Mouse (Mus musculus): ENCODE results near the gene Pax2.

Gene Pax2

DNA sequence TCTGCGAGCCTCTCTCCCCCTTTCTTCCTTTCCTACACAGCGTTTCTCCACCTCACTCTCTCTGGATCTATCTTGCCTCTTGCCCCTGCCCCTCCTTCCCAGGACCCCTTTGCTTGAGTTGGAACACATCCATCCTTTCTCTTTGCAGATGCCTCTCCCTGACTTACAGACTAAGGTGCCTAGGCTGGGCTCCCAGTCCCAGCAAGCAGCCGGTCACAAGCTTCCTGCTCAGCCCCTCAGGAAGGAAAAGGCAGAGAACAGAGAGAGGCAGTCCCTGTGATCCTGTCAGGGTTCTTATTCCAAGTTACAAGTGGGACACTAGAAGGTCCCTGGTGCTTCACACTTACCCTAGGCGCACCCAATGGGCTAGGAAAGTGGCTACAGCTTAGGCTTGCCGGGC lies 7.6 kb upstream of the Pax2 start:
- no peak for DNase-seq (ENCODE audit: extremely low read depth, insufficient read length, low spot score)

DNA sequence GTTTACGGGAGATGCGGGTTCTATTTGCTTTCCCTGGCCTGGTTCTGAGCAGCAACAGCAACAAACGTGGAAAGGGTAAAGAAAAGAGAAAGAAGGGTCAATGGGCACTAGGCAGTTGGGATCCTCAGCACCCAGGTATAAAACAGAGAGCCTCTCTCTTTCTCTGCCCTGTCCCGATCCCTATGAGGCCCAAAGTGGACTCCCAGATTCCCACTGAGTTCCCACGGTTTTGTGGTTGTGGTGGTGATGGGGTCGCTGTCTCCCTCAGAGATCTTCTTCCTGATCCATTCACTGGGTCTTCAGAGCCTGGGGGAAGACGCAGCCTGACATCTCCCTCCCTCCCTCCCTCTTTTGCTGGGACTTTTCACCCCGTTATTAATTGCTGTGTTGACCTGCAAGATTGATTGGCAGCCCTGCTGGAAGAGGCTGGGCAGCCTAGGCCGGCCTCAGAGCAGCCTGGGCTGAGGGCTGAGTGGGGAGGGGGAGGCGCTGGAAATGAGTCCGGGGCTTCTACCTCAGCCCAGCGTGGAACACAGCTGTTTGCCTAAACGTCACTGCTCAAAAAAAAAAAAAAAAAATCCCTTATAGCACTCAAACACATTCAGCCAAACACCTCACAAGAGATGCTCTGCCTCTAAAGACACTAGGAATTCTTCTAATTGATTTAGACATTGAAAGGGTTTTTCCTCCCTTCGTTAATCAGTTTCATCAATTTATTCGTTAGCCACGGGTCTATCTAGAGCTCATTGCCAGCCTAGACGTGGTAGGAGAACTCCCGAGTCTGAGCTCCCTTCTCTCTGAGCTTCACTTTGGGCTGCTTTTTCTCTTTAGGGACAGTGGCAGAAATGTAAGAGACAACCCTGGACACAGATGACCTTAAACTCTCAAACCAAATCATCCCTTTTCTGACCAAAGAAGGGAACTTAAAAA lies 6.5 kb upstream of the Pax2 start:
- DNase-seq (ENCODE audit: extremely low read depth, insufficient read length, low spot score) = no peak

DNA sequence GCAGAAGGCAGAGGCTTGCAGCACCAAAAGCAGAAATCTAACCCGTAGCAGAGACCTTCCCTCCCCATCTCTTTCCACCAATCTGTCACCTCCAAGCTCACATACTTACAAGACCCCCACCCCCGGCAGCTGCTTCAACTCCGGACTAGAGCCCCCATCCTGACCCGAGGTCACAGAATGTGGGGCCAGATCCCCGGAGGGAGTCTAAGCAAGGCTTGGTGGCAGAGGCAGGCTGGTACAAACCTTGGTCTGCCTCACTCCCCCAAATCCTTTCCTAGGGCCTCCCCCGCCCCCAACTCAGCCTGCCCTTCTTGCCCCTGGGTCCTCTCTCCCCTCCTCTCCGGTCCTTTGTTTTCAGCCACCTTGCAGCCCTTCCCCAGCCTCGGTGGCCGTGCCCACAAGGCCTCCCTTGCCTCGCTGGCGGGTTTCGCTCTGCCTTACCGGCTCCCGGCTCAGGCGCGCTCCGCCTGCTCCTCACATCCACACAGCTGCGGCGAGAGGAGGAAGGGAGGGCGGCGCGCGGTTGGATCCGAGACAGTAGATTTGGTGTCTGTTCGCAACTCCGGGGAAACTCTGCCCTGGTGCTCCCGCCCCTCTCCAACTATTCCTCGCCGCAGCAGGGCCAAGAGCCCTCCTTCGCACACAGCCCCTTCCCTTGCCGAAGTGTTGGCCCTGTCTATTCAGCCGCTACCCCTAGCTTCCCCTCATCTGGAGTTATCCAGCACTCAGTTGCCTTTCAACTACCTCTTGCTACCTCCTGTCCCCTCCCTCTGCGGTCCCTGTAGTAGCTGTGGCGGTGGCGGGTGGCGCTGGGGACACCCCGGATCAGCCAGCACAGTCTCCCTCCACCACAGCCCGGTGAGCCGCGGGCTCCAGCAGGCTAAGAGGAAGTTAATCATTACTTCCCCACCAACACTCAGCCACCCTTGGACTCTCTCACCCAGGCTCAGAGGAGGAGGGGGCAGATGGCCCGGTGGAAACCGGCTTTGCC lies 5.5 kb upstream of the Pax2 start:
- peak; percentile 76 for DNase-seq (ENCODE audit: extremely low read depth, insufficient read length, low spot score)

DNA sequence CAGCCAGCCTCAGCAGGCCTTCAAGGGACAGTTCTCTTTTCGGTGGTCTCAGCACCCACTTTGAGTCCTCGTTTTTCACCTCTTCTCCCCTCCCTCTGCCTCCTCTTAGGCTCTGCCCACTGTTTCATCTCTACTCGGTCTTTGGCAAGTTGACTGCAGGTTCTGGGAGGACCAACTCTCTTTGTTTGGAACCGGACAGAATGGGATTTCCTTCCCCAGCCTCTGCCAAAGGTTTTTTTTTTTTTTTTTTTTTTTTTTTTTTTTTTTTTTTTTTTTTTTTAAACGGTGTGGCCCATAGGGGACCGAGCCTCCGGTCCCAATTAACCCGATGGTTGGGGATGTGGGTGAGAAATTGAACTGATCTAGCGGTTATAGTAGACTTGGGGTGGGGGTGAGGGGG lies 4.8 kb upstream of the Pax2 start:
- DNase-seq (ENCODE audit: extremely low read depth, insufficient read length, low spot score) = no peak

DNA sequence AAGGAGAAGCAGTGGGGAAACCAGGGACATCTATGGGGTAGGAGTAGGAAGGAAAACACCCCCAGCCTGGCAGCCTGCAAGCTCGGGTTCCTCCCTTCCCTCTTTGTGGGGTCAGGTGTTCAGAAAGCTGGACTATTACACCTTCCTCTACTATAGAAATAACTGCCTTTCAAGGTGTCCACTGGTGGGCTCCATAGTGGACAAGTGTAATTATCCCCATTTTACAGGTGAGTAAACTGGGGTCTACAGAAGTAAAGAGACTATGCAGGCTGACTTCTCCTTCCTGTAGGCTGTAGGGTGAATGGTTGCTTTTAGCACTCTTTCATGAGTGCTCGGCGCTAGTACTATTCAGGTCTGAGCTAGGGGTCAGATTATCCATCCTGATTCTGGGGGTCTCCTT lies 4.3 kb upstream of the Pax2 start:
- DNase-seq (ENCODE audit: extremely low read depth, insufficient read length, low spot score) = no peak

DNA sequence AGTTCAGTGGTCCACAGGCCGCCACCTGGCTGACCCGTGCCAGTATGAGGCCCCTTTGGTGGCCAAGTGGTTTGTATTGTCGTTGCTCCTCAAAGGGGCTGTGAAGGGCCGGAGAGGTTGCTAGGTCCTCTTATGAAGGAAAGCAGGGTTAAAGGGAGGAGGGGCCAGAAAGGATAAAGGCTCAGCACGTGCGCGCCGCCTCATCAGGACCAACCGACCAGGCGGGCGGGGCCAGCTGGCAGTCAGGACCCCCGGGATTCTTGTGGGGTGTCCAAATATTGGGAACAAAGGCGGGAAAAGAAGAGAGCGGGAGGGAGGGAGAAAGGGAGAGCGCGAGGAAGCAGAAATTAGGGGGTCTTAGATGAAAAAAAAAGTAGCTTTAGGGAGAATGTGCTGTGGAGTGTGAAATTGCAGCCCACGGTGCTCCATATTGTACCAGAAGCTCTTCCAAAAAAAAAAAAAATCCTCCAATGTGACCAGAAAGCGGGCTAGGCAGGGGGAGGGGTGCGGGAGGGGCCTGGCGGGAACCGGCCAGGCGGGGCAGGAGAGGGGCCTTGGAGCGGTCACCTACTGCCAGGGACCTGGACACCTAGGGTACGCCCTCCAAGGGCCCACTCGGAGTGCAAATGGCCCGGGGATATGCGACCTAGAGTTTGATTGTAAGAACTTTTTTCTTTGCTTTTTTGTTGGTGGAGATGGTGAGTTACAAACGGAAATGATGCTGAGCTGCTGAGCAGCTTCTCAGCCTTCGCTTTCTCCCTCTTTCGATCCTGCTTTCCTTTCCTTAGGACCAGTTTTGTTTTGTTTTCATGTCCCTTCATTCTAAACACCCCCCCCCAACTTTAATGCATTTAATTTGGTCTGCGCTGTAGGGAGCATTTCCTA lies 3.5 kb upstream of the Pax2 start:
- DNase-seq (ENCODE audit: extremely low read depth, insufficient read length, low spot score) = peak; percentile 44

DNA sequence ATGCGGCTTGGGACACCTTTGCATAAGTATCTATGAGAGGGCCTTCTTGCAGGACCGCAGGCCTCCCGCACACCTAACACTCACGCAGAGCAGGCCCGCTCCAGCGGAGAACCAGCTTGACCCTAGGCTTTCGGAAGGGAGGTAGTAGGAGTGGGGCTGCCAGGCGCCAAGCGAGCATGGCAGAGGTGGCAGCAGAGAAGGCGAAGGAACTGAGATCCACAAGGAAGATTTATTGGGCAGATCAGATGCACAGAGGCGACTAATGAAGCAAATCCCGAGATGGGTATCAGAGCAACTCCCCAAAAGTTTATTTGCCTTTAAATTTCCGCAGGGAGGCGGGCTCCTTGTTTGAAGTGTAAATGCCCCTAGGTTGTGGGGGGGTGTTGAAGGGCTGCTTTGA lies 2.5 kb upstream of the Pax2 start:
- DNase-seq (ENCODE audit: extremely low read depth, insufficient read length, low spot score) = no peak

DNA sequence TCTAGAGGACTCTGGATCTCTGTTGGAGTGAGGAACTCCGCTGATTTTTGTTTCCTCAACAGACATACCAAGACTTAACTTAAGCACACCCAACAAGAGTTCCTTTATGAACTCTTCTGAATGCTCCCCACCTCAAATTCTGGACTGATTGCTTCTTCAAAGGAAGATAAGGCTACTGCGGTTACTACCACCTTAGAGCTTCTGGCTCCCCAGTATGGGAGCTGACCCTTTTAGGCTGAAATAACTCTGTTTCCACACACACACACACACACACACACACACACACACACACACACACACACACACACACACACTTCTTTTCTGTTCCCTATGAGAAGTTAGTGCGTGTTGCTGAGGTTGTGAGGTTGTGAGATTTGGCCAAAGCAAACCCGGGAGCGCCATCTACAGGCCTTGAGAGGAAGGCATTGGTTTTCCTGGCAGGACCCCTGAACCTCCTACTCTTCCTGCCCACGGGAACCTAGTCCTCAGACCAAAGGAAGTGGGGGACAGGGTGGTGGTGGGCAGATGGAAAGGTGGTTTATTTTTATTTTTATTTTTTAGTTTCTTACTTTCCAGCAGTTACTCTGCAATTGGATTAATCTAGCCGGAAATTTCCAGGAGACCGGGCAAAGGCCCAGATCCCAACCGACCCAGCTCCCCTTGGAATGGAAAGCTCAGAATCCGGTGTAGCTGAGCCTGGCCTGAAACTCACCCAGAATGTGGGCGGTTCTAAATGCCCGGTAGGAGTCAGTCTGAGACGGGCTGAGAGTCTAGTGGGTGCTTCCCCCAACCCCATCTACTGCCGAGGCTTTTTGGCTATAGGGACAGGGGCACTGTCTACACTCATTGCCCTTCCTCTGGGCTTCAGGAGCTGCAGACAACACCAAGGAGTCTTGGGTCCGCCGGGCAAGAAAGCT lies 1.1 kb upstream of the Pax2 start:
- DNase-seq (ENCODE audit: extremely low read depth, insufficient read length, low spot score) = no peak

DNA sequence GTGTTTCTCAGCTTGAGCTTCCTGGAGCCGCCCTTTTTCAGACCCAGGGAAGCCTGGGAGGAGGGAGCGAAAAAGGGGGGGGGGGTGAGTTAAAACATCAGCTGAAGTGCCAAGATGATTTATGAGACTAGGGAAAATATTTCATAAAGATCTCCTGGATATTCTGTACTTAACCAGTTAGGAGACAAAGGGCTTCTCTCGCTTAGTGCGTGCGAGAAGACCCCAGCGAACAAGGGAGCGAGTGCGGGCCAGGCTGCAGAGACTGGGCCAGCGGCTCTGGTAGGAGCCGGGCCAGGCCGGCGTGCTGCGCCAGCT lies 510 bp upstream of the Pax2 start:
- no peak for DNase-seq (ENCODE audit: extremely low read depth, insufficient read length, low spot score)

DNA sequence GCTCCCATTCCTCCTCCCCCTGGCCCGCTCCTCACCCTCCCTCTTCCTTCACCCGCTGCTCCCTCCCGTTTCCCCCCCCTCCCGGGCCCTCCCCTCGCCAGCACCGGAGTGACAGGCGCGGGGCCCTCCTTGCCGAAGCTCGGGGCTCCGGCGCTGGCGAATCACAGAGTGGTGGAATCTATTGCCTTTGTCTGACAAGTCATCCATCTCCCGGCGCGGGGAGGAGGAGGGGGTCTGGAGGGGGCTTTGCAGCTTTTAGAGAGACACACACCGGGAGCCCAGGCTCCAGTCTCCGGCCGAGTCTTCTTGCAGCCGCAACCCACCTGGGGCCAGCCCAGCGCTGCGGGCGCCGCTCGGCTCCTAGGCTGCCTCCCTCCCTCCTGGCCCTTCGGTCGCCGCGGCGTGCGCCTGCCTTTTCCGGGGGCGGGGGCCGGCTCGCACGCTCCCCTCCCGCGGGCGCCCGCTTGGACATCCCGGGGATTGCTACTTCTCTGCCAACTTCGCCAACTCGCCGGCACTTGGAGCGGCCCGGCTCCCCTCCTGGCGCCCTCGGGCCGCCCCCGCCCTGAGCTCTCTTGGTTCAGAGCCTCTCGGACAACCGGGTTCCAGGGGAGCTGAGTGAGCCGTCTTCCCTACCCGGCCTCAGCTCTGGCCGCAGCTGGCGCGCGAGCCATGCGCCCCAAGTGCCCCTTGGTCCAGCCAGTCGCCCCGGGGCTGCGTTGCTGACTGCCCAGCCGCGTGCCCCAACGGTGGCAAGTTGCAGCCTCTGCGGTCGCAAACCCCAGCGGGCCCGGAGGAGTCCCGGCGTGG lies 781 bp downstream of the Pax2 start:
- DNase-seq (ENCODE audit: extremely low read depth, insufficient read length, low spot score) = peak; percentile 67

DNA sequence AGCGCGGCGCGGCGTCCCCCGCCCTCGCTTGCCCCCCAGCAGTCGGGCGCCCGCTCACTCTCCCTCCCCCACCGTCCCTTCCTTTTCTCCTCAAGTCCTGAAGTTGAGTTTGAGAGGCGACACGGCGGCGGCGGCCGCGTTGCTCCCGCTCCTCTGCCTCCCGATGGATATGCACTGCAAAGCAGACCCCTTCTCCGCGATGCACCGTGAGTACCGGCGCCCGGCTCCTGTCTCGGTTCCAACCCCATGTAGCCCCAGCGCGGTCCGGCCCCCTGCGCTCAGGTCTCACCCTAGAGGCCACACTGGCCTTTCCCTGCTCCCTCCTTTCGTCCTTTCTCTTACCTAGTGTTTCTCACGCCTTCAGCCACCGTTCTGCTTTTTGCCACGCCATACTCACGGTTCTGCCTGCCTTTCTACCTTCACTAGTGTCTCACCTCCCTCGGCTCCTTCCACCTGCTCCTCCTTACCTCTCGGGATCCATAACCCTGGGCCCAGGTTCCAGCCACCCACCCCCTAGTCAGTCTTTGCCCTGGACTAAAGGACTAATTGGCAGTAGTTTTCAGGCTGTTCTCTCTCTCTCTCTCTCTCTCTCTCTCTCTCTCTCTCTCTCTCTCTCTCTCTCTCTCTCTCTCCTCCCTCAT lies 1.5 kb downstream of the Pax2 start:
- no peak for DNase-seq (ENCODE audit: extremely low read depth, insufficient read length, low spot score)

DNA sequence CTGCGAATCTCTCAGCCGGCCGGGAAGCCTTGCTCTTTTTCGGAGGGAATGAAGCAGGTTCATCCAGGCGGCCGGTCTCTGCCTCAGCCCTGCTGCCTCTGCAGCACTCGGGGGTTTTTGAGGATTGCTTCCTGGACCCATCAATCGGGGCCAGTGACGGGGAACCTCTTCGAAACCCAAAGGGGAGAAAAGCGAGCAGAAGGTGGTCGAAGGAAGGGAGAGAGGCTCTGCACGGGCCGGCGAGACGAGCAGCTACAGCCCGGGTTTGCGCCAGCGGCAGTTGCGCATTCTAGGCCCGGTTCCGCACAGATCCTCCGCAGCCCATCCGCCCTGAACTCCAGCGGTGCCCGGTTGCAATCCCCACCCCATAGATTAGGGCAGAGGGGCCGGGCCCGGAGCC lies 3.0 kb downstream of the Pax2 start:
- no peak for DNase-seq (ENCODE audit: extremely low read depth, insufficient read length, low spot score)

DNA sequence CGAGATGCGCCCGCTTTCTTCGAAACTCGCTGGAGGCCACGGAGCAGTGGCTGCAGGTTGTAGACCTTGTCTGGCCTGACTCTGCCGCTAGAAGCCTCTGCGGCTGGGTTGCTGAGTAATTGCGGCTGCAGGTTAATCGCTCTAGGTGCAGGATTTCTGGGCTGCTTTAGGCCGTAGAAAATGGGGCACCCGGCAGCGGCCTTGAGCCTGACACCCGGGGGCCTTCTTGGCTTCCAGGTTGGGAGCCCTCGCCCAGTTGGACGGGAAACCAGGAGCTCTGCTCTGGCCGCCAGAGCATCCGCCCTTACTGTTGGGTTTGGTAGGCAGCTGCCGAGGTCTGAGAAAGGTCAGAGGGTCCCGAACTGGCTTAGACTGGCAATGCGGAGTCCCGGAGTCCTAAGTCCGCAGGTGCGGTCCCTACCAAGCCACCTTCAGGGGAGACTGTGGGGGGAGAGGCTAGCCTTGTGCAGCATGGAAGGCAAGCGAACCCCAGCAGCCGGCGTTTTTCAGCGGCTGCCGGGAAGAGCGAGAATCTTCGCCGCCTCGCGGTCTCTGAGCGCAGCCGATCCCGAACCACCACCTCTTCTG lies 3.8 kb downstream of the Pax2 start:
- no peak for DNase-seq (ENCODE audit: extremely low read depth, insufficient read length, low spot score)

DNA sequence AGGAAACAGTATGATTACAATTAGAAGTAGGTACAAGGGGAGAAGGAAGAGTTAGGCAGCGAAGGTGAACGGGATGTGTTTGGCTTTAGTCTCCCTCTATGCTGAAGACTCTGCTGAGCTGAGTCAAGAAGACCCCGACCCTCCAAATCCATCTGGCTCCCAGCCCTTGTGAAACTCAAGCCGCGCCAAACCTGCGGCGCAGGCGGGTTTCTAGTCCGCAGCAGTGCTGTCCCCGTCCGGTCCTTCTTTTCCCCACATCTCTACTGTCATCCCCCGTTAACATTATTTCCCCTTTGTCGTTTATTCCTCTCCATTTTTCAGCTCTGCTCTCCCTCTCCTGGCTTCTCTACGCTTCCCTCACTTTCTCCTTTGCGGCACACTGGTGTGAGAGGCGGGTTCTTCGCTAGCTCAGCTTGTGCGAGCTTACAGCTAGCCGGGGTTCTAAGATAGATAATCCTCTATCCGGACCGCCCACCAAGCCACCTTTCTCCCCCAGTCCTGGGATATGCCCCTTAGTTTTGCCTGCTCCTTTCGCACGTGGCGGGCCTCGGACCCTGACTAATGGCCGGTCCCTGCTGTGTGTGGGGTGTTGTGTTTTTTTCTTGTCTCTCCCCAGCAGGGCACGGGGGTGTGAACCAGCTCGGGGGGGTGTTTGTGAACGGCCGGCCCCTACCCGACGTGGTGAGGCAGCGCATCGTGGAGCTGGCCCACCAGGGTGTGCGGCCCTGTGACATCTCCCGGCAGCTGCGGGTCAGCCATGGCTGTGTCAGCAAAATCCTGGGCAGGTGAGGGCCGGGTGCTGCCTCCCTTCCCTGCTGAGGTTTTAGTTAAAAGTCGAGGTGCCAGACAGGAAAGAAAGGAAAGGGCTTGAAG lies 4.7 kb downstream of the Pax2 start:
- DNase-seq (ENCODE audit: extremely low read depth, insufficient read length, low spot score) = no peak

DNA sequence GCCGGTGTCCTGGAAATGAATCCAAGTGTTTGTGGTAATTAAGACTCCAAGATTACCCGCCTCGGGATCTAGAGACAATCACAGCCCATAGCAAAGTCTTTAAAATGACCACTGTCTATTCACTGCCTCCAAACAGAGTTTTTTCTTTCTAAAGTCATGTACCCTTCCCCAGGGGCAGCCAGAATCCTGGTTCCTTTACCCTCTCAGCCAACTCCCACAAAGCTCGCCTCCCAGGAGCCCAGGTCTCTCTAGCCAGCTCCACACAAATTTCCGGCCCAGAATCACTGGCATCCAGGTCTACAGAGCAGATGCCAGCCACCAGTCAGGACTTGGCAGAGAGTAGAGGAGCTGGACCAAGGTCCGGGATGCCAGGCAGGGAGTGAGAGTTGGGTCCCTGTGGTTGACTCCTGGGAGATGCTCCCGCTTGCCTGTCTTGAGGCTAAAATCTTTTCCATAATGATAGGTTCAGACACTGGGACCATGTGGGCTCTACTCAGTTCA lies 6.3 kb downstream of the Pax2 start:
- no peak for DNase-seq (ENCODE audit: extremely low read depth, insufficient read length, low spot score)

DNA sequence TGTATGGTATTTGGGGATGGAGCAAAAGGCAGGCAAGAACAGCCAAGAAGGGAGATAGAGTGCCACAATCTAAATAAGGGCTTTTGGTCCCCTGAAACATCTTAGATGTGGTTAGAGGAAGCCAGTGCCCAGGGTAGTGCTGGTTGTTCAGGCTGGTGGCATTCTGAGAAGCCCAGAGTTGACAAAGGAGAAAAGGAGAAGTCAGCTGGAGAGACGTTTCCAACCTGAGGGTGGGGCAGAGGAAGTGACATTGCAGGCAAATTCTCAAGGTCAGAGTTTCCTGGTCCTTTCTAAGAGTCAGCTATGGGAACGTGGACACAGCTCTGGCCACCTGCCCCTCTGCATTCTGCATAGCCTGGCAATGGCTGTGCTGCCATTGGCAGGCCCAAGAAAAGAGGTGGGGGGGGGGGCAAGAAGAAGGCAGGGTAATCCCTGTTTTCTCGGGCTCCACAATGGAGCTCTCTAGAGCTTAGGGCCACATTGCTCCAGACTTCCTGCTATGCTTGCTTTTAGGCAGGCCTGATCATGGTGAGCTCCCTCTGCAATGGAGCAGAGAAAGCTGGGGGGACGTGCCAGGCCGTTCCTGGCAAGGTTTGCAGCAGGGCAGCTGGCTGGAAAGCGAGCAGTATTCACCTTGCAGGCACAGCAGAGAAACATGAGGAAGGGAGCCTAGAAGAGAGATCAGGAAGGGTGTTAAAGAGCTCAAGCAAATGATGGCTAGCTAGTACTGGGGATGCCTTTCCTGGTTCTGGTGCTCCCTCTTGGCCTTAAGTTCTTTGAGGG lies 14.6 kb downstream of the Pax2 start:
- no peak for DNase-seq (ENCODE audit: extremely low read depth, insufficient read length, low spot score)
